Mouse (Mus musculus): ENCODE data around the gene Arpc1b.
"Not testable (repeated sequence)": the region's sequence is repeated elsewhere in the genome, so short reads cannot be mapped to it uniquely, and the experiment has no call there.

Arpc1b gene

GRCm38 (mm10) chr5:145114606-145115473 is 825 bp downstream of the Arpc1b start:
- DNase-seq: peak; percentile 69 to 76

GRCm38 (mm10) chr5:145115736-145116135 is 1.7 kb downstream of the Arpc1b start:
- no peak for DNase-seq

- DNase-seq: peak; percentile 49 to 68
These were observed 2.3 kb downstream of the Arpc1b start for GRCm38 (mm10) chr5:145116316-145116715.

GRCm38 (mm10) chr5:145116916-145117315 is 2.9 kb downstream of the Arpc1b start:
- peak; percentile 64 for DNase-seq

DNA sequence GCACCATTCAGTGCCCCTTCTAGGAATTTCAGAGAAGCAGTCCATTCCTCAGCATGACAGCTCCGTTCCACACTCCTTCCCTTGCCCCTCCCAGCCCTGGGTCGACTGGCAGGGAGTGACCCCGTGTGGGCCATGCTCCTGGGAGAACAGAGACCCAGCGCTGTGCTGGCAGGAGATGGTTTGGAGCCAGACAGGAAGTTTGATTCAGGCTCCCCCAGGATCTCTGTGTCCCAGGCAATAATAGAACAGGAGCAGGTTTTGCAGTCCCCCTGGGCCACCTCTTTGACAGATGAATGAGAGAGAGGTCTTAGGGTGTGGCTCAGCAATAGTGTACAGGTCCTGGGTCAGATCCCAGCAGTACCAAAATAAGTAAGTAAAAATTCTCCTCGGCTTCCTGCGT is 4.0 kb downstream of the Arpc1b start:
- no peak for DNase-seq

DNA sequence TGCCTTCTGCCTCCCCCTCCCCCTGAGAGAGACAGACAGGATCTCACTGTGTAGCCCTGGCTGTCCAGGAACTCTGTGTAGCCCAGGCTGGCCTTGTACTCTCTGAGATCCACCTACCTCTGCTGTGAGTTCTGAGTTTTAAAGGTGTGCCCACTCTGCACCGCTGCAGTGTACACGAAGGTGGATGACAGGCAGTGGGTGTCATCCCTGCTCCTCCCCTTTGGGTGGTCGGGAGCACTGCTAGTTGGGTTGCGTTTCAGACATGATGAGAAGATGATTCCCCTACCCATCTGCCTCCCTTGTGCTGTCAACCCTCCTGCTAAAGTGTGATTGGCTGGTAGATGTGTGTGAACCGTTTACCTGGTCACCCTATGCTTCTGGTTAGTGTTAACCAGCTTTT is 4.4 kb downstream of the Arpc1b start:
- DNase-seq: no peak

DNA sequence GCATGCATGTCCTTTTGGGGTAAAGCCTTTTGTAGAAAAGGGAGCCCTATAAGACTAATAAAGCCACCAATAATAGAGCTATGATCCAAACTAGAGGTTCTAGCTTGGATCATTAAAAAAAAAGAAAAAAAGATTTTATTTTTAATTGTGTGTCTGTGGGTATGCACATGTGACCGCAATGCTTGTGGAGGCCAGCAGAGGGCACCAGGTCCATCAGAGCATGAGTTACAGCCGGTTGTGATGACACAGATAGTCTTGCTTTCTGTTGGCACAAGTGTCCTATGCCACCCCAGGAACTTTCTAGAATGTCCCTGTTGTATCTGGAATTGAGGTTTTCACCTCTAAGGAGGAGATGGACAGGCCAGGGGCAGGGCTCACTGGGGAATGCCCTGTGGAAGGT is 5.4 kb downstream of the Arpc1b start:
- DNase-seq: no peak

- DNase-seq: no peak
These were observed 6.9 kb downstream of the Arpc1b start for GRCm38 (mm10) chr5:145120921-145121320.

- no peak for DNase-seq
These were observed 9.4 kb downstream of the Arpc1b start for GRCm38 (mm10) chr5:145123396-145123795.

DNA sequence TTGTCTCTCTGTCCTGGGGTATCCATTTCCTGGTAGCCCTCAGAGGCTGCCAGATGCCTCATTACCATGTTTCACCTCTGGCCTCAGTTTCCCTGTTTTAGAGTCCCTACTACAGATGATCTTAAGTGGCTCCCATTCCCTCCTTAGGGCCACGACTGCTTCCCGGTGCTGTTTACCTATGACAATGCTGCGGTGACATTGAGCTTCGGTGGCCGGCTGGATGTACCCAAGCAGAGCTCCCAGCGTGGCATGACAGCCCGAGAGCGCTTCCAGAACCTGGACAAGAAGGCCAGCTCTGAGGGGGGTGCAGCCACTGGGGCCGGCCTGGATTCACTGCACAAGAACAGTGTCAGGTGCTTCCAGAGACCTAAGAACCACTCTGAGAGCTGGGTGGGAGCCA is 12.6 kb downstream of the Arpc1b start:
- no peak for DNase-seq

- DNase-seq: no peak
These were observed 15.1 kb downstream of the Arpc1b start for GRCm38 (mm10) chr5:145129124-145129523.

- not testable (repeated sequence) for DNase-seq
These were observed 15.8 kb downstream of the Arpc1b start for GRCm38 (mm10) chr5:145129773-145130172.

GRCm38 (mm10) chr5:145130191-145130590 is 16.2 kb downstream of the Arpc1b start:
- DNase-seq: no peak

DNA sequence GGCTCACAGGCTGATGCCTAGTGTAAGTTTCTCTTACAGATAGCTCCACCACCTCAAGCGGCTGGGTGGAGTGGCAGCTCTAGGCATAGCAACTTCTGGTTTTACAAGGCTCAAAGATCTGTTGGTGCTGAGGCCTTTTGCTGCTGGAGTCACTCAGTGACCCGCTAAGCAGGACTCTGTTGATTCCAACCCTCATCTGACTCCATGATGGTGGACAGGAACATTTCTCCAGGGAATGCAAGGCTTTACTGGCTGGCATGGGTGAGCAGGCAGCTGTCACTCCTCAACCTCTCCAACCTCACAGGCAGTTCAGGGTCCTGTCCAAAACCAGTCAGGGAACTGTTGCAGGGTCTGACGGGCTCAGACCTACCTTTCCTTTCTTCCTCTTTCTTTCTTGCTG is 17.0 kb downstream of the Arpc1b start:
- DNase-seq: no peak

DNA sequence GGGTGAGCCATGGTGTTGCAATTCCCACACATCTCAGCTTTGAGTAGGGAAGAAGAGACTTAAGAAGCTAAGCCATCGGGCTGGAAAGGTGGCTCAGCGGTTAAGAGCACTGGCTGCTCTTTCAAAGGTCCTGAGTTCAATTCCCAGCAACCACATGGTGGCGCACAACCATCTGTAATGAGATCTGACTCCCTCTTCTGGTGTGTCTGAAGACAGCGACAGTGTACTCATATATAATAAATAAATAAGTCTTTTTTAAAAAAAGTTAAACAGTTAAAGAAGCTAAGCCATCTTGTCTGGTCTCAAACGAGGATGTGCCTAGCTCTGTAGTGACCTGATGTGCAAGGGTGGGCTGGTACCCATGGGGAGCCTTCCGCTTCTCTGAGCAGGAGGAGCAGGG is 19.3 kb downstream of the Arpc1b start:
- DNase-seq: not testable (repeated sequence)

- DNase-seq: no peak
These were observed 24.8 kb downstream of the Arpc1b start for GRCm38 (mm10) chr5:145138836-145139235.

DNA sequence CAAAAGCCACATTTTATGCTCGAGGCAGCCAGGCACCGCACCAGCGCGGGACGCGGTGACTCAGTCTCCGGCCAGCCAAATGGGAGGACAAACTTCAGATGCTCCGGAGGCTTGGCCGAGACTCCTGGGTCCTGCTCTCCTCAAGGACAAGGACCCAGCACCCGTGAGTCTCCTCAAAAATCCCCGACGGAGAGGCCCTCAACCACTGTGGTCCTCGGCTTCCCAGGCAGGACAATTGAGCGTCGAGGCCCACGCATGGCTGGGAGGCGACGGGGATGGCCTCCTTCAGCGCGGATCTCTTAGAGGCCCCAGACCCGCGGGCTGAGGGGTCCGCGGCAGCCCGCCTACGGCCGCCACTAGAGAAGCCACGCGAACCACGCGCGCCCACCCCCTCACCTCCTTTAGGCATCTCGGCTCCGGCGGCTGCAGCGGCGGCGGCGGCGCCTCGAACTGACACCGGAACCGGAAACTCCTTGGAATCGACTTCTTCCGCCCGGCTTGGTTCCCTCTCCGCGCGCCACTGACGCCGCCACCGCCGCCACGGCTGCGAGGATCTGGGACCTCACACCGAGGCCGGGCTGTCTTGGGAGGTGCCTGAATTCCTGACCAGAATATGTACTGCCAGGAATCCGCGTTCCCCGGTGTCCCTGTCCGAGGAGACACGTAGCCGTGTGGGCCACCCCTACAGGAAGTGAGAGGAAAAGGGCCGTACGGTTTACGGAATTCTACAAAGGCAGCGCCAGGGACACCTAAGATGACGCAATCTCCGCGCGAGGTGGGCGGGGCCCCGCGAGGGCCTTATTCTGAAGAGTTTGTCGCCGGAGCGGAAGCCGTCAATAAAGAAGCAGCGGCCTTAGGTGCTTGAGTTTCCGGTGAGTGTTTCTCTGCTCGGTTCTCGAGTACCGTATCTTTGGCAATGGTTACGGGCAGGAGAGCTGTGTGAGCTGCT is 25.8 kb downstream of the Arpc1b start, which contains the start of the genes Pdap1 and Bud31:
TSS of gene Pdap1 (minus strand) at position 668 of the 949 bp plus-strand sequence.
TSS of gene Bud31 (plus strand) at position 792 of the 949 bp plus-strand sequence.
- DNase-seq: peak; percentile 94

DNA sequence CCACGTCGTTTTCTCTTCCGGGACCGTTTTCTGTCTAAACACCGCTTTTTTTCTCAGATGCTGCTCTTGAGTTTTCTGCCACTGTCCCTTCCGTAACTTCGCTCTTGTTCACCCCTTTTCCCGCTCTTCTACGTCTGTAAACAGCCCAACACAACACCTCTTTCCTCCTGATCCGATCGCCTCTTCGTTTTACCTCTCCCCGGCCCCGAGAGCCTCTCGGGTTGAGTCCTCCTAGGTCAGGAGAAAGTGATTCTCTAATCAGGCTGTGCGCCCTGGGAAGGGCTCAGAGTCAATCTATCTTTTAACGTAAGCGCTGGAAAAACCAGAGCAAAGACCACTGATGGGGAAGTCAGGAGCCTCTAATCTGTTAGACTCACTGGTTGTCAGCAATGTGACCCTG is 26.6 kb downstream of the Arpc1b start:
- no peak for DNase-seq

DNA sequence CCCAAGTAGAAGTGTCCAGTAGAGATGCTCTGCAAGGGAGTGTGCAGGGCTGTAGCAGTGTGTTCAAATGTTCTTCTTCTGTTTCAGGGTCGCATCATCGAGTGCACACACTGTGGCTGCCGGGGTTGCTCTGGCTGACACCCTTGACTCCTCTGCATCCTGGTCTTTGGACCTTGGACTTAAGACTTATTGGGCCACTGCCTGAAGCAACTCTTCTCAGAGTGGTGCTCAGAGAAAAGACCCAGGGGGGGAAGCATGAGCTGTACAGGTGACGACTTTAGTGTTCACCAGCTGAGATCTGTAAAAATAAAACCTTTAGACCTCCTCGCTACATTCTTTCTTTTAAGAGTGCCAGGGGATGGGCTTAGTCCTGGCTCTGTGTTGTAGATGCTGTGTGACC is 33.7 kb downstream of the Arpc1b start:
- no peak for DNase-seq

DNA sequence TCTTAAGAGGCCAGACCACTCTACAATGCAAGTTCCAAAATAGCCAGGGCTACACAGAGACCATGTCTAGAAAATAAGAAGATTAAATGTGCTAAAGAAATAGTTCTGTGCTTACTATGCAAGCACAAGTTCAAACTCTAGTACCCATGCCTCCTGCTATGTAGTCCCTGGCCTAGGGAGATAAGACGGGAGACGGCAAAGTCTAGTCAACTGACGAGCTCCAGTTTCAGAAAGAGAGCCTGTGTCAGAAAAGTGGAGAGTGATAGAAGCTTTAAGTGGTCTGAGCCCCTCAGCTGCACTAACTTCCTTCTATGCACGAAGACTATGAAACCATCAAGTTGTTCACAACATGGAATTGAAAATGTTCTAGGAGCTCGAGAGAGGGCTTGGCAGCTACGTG is 35.3 kb downstream of the Arpc1b start:
- DNase-seq: no peak

GRCm38 (mm10) chr5:145152690-145153089 is 38.7 kb downstream of the Arpc1b start:
- DNase-seq: no peak

DNA sequence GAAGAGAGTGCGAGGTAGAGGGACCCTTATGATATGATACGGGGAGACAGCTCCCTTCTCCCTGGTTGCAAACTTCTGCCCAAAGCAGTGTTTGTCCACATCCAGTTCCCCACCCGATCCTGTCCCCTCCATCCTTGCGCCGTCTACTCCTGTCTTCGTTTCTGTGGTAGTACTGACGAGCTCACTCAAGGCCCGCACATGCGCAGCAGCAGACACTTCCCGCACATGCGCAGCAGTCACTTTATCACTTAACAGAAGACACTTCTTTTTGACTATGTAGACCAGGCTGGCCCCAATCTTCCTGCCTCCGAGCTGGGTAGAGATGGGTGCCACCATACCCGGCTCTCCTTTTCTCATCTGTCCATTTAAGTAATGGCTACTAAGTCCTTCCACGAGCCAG is 47.3 kb downstream of the Arpc1b start:
- DNase-seq: no peak

DNA sequence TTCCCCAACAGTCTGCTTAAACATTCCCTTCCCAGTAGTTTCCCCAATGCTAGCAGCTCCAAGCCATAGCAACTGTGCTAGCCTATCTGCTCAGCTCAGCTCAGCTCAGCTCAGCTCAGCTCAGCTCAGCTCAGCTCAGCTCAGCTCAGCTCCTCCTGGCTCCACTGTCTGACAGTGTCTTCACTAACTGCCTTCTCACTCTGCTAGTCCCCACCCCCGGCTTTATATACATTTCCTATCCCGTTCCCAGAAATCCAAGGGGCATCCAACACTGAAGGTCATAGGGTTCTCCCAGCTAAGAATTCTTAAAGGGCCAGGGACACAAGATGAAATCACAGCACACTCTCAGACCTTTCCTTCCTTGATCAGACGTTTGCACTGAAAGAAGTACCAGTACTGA is 50.7 kb downstream of the Arpc1b start:
- no peak for DNase-seq
